Mouse (Mus musculus) heart, adult 9 months (tissue): ENCODE measurements around the gene Irgc1.
A peak's percentile ranks its signal among the peaks of the same experiment; 100 is the strongest.

Source experiments
- DNase-seq, 2 experiments: peaks; one replicate each; pipeline ENCODE4 v3.0.0; 2022; ENCODE audit warnings: low spot score in 2 of 2

Gene Irgc1

GRCm38 (mm10) chr7:24400082-24400452, 52.0 kb downstream of the Irgc1 start:
- DNase-seq = no peak

- DNase-seq = peak; percentile 96 to 97
Observed at GRCm38 (mm10) chr7:24399256-24400081, 52.6 kb downstream of the Irgc1 start, which contains the start of gene Smg9. Smg9 (plus strand) TSS chr7:24399619.

DNA sequence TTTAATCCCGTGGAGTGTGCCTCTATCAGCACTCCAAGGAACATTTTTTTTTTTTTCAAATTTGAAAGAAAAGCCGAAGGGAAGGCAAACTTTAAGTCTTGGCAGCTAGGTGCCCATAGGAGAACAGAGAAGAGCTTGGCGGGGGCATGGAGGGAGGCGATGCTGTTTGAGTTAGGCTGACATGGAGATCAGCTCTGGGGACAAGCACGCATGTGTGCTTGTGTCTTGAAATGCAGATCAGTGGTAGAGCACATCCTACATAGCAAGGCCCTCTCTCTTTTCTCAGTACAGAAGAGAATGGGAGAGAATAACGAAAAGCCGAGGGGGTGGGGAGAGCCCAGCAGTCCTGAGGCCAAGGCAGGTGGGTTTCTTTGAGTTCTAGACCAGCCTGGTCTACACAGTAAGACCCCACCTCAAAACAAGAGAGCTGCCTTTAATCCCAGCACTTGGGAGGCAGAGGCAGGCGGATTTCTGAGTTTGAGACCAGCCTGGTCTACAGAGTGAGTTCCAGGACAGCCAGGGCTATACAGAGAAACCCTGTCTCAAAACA, 53.7 kb downstream of the Irgc1 start:
- no peak for DNase-seq

DNA sequence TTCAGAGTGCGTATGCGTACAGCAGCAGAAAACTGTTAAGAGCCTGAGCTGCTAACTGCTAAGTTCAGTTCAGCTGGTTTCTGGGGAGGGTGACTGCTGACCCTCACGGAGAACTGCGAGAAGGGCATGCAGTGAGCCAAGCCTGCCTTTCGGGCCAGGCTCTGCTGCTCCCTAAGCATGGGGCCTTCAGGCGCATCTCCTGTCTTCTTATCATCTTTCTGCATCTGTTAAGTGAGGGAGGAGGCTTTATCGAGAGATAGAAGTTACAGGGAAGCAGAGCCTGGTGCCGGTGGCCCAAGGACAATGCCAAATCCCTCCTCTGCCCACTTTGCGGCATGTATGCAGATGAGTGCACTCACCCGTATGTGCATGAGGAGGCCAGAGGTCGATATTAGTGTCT, 55.3 kb downstream of the Irgc1 start:
- no peak for DNase-seq

GRCm38 (mm10) chr7:24394475-24395161, 57.5 kb downstream of the Irgc1 start:
- DNase-seq = no peak

DNA sequence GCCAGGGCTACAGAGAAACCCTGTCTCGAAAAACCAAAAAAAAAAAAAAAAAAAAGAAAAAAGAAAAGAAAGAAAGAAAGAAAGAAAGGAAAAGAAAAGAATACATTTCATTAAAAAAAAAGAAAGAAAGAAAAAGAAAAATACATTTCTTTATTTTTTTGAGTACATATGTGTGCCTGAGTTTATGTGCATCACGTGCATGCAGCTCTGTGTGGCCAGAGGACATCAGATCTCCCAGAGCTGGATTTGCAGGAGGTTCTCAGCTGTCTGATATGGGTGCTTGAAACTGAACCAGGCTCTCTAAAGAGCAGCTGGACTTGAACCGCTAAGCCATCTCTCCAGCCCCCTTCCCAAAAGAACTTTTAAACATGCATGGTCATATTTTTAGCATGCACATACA, 58.0 kb downstream of the Irgc1 start:
- no peak for DNase-seq

DNA sequence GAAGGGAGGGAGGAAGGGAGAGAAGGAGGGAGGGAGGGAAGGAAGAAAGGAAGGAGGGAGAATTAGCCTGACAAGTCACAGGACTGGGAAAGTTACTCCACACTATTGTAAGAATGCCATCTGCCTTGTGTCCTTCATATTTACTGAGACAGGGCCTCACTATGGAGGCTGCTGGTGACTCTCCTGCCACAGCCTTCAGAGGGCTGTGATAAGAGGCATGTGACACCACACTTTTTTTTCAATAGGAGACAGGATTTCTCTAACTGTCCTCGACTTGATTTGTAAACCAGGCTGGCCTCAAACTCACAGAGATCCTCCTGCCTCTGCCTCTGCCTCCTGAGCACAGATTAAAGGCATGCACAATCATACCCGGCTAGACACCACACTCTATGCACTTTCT, 60.4 kb downstream of the Irgc1 start:
- DNase-seq = no peak

DNA sequence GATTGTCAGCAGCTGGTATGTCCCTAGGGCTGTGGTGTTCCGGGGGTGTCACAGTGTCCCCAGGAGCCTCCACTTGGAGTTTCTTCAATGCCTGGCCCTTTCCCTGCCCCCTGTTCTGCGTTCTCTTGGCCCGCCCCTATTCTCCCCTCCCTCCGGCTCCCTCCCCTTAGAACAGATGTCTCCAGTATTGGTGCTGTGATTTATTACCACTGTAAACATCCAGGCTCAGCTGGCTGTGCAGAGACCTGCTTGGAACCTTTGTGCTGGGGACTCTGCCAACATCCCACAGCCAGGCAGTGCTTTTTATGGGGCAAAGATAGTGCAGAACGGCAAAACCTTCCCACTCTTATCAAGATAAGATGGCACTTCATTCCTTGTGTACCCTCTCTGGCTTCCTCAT, 61.0 kb downstream of the Irgc1 start:
- no peak for DNase-seq

DNA sequence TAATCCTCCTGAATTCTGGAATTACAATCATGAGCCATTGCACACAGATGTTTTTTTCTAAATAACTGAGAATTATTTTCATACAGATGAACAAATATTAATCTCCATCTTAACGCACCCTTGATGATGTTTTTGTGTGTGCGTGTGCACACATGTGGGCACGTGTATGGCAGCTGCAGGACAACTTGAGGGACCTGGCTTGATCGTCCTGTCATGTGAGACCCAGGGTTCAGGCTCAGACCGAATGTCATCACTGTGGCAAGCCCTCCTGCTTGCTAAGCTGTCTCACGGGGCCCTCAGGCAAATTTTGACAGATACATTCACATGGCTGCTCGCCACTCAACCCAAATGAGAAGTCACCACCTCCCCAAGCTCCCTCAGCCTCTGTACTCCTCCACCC, 61.6 kb downstream of the Irgc1 start:
- DNase-seq = no peak

- DNase-seq = no peak
Observed at GRCm38 (mm10) chr7:24389516-24390187, 62.4 kb downstream of the Irgc1 start.

GRCm38 (mm10) chr7:24387059-24387556, 65.0 kb downstream of the Irgc1 start:
- peak in 1 of 2 experiments; percentile 41 for DNase-seq

GRCm38 (mm10) chr7:24384827-24385226, 67.3 kb downstream of the Irgc1 start:
- DNase-seq = no peak

DNA sequence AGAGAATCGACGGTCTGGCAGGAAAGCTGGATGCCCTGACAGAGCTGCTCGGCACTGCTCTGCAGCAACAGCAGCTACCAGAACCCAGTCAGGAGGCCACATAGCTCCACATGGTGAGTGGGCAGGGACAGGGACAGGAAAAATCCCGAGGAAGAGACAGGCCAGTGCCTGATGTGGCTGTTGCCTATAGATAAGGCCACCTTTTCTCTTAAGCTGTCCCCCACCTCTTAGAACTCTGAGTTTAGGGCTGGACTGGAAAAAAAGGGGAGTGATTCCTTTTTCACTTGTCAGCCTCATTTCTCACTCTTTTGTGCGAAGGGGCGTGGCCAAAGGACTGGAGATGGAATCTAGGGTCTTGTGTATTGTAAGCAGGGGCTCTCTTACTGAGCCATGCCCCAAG, 68.0 kb downstream of the Irgc1 start:
- DNase-seq = no peak

GRCm38 (mm10) chr7:24382730-24383372, 69.2 kb downstream of the Irgc1 start:
- DNase-seq = no peak
